Mouse (Mus musculus): ENCODE data around the gene Rptor. TPM values are rescaled to one million over a fixed set of nuclear protein-coding genes. Genes with fewer than 3 reads are reported as not detected.

Gene Rptor
- polyA plus RNA-seq, 1 experiment from 2014 or later = 12.6 TPM

GRCm38 (mm10) chr11:119817362-119817837 lies 214.7 kb downstream of the Rptor start:
- Histone ChIP-seq H3K27me3 (ENCODE audit: control insufficient read depth, insufficient read depth, low read length) (no peaks in the 10 kb centered on the region), H3K4me1 (ENCODE audit: control insufficient read depth, insufficient read depth, low read length) (no peaks in the 10 kb centered on the region), H3K9ac (ENCODE audit: low read length) (no peak overlapping the region), H3K4me3 (ENCODE audit: low read depth, low read length) (no peak overlapping the region), H3K4me2 (ENCODE audit: low read depth) (no peak overlapping the region), H3K36me3 (ENCODE audit: control insufficient read depth, insufficient read depth, low read length) (peaks cover 6% of the 10 kb centered on the region; the same call in 1 of the 2 replicates), H3K27ac (ENCODE audit: low read depth, low read length) (no peak overlapping the region), H3K9me3 (ENCODE audit: control insufficient read depth, low read length) (no peaks in the 10 kb centered on the region)
- no peak for ATAC-seq (ENCODE audit: insufficient read depth, low FRiP score, low TSS enrichment)
- 84% methylated on average over 3 of the region's 3 CpGs for WGBS
- DNase-seq (ENCODE audit: low spot score) = no peak

- no peak overlapping the region for H3K27ac ChIP-seq (ENCODE audit: low read depth, low read length)
- no peak overlapping the region for H3K4me2 ChIP-seq (ENCODE audit: low read depth)
- H3K4me1 ChIP-seq (ENCODE audit: control insufficient read depth, insufficient read depth, low read length) = no peaks in the 10 kb centered on the region
- H3K4me3 ChIP-seq (ENCODE audit: low read depth, low read length) = no peak overlapping the region
- ATAC-seq (ENCODE audit: insufficient read depth, low FRiP score, low TSS enrichment) (no peak), DNase-seq (ENCODE audit: low spot score) (no peak)
- no peaks in the 10 kb centered on the region for H3K27me3 ChIP-seq (ENCODE audit: control insufficient read depth, insufficient read depth, low read length)
- H3K36me3 ChIP-seq (ENCODE audit: control insufficient read depth, insufficient read depth, low read length) = peaks cover 4% of the 10 kb centered on the region; the same call in 1 of the 2 replicates
- WGBS = 66% methylated on average over 3 of the region's 3 CpGs
- no peak overlapping the region for H3K9ac ChIP-seq (ENCODE audit: low read length)
- no peaks in the 10 kb centered on the region for H3K9me3 ChIP-seq (ENCODE audit: control insufficient read depth, low read length)
These were observed 215.2 kb downstream of the Rptor start for GRCm38 (mm10) chr11:119817898-119818297.

- Histone ChIP-seq H3K4me2 (ENCODE audit: low read depth) (no peak overlapping the region), H3K9me3 (ENCODE audit: control insufficient read depth, low read length) (no peaks in the 10 kb centered on the region), H3K4me1 (ENCODE audit: control insufficient read depth, insufficient read depth, low read length) (no peaks in the 10 kb centered on the region), H3K27ac (ENCODE audit: low read depth, low read length) (no peak overlapping the region), H3K4me3 (ENCODE audit: low read depth, low read length) (no peak overlapping the region), H3K36me3 (ENCODE audit: control insufficient read depth, insufficient read depth, low read length) (peaks cover 6% of the 10 kb centered on the region; the same call in 1 of the 2 replicates), H3K27me3 (ENCODE audit: control insufficient read depth, insufficient read depth, low read length) (no peaks in the 10 kb centered on the region), H3K9ac (ENCODE audit: low read length) (no peak overlapping the region)
- 93% methylated on average over 9 of the region's 9 CpGs for WGBS
- DNase-seq (ENCODE audit: low spot score) (no peak), ATAC-seq (ENCODE audit: insufficient read depth, low FRiP score, low TSS enrichment) (no peak)
These were observed 218.8 kb downstream of the Rptor start for GRCm38 (mm10) chr11:119821514-119821913.

- WGBS = 89% methylated on average over 6 of the region's 6 CpGs
- Histone ChIP-seq H3K27ac (ENCODE audit: low read depth, low read length) (no peak overlapping the region), H3K9ac (ENCODE audit: low read length) (no peak overlapping the region), H3K4me3 (ENCODE audit: low read depth, low read length) (no peak overlapping the region), H3K4me1 (ENCODE audit: control insufficient read depth, insufficient read depth, low read length) (no peaks in the 10 kb centered on the region), H3K36me3 (ENCODE audit: control insufficient read depth, insufficient read depth, low read length) (peaks cover 4% of the 10 kb centered on the region), H3K4me2 (ENCODE audit: low read depth) (no peak overlapping the region), H3K27me3 (ENCODE audit: control insufficient read depth, insufficient read depth, low read length) (no peaks in the 10 kb centered on the region), H3K9me3 (ENCODE audit: control insufficient read depth, low read length) (no peaks in the 10 kb centered on the region)
- ATAC-seq (ENCODE audit: insufficient read depth, low FRiP score, low TSS enrichment) (no peak), DNase-seq (ENCODE audit: low spot score) (no peak)
These were observed 221.5 kb downstream of the Rptor start for GRCm38 (mm10) chr11:119824072-119824649.

- H3K36me3 ChIP-seq (ENCODE audit: control insufficient read depth, insufficient read depth, low read length) = peaks cover 4% of the 10 kb centered on the region
- H3K4me1 ChIP-seq (ENCODE audit: control insufficient read depth, insufficient read depth, low read length) = 0 out of 2 replicates have a peak, but pooled peaks cover under 1% of the 10 kb centered on the region
- ATAC-seq (ENCODE audit: insufficient read depth, low FRiP score, low TSS enrichment) (no peak), DNase-seq (ENCODE audit: low spot score) (no peak)
- WGBS = 97% methylated on average over 6 of the region's 6 CpGs
- no peaks in the 10 kb centered on the region for H3K9me3 ChIP-seq (ENCODE audit: control insufficient read depth, low read length)
- no peak overlapping the region for H3K4me3 ChIP-seq (ENCODE audit: low read depth, low read length)
- no peak overlapping the region for H3K27ac ChIP-seq (ENCODE audit: low read depth, low read length)
- no peaks in the 10 kb centered on the region for H3K27me3 ChIP-seq (ENCODE audit: control insufficient read depth, insufficient read depth, low read length)
- H3K4me2 ChIP-seq (ENCODE audit: low read depth) = no peak overlapping the region
- no peak overlapping the region for H3K9ac ChIP-seq (ENCODE audit: low read length)
These were observed 223.1 kb downstream of the Rptor start for GRCm38 (mm10) chr11:119825783-119826182.

- H3K4me3 ChIP-seq (ENCODE audit: low read depth, low read length) = no peak overlapping the region
- H3K27me3 ChIP-seq (ENCODE audit: control insufficient read depth, insufficient read depth, low read length) = no peaks in the 10 kb centered on the region
- H3K27ac ChIP-seq (ENCODE audit: low read depth, low read length) = no peak overlapping the region
- H3K9ac ChIP-seq (ENCODE audit: low read length) = no peak overlapping the region
- H3K4me1 ChIP-seq (ENCODE audit: control insufficient read depth, insufficient read depth, low read length) = 0 out of 2 replicates have a peak, but pooled peaks cover 3% of the 10 kb centered on the region
- DNase-seq (ENCODE audit: low spot score) (no peak), ATAC-seq (ENCODE audit: insufficient read depth, low FRiP score, low TSS enrichment) (no peak)
- whole genome bisulfite sequencing = 90% methylated on average over 4 of the region's 4 CpGs
- no peak overlapping the region for H3K4me2 ChIP-seq (ENCODE audit: low read depth)
- H3K36me3 ChIP-seq (ENCODE audit: control insufficient read depth, insufficient read depth, low read length) = peaks cover 4% of the 10 kb centered on the region
- no peaks in the 10 kb centered on the region for H3K9me3 ChIP-seq (ENCODE audit: control insufficient read depth, low read length)
These were observed 223.5 kb downstream of the Rptor start for GRCm38 (mm10) chr11:119826239-119826638.

GRCm38 (mm10) chr11:119829116-119829515 lies 226.4 kb downstream of the Rptor start:
- Histone ChIP-seq H3K9me3 (ENCODE audit: control insufficient read depth, low read length) (no peaks in the 10 kb centered on the region), H3K4me2 (ENCODE audit: low read depth) (no peak overlapping the region), H3K27ac (ENCODE audit: low read depth, low read length) (no peak overlapping the region), H3K36me3 (ENCODE audit: control insufficient read depth, insufficient read depth, low read length) (peaks cover 2% of the 10 kb centered on the region; the same call in 1 of the 2 replicates), H3K4me1 (ENCODE audit: control insufficient read depth, insufficient read depth, low read length) (peaks cover 10% of the 10 kb centered on the region), H3K4me3 (ENCODE audit: low read depth, low read length) (no peak overlapping the region), H3K27me3 (ENCODE audit: control insufficient read depth, insufficient read depth, low read length) (no peaks in the 10 kb centered on the region), H3K9ac (ENCODE audit: low read length) (no peak overlapping the region)
- WGBS = 92% methylated on average over 3 of the region's 3 CpGs
- no peak for DNase-seq (ENCODE audit: low spot score)
- no peak for ATAC-seq (ENCODE audit: insufficient read depth, low FRiP score, low TSS enrichment)

- H3K4me2 ChIP-seq (ENCODE audit: low read depth) = no peak overlapping the region
- no peak overlapping the region for H3K4me3 ChIP-seq (ENCODE audit: low read depth, low read length)
- DNase-seq (ENCODE audit: low spot score) (peak; percentile 31), ATAC-seq (ENCODE audit: insufficient read depth, low FRiP score, low TSS enrichment) (peak; percentile 76)
- H3K9me3 ChIP-seq (ENCODE audit: control insufficient read depth, low read length) = no peaks in the 10 kb centered on the region
- WGBS = 59% methylated on average over 7 of the region's 7 CpGs
- H3K4me1 ChIP-seq (ENCODE audit: control insufficient read depth, insufficient read depth, low read length) = peaks cover 10% of the 10 kb centered on the region
- H3K27ac ChIP-seq (ENCODE audit: low read depth, low read length) = peak overlapping the region; percentile 10; the same call in 1 of the 2 replicates
- H3K9ac ChIP-seq (ENCODE audit: low read length) = no peak overlapping the region
- H3K36me3 ChIP-seq (ENCODE audit: control insufficient read depth, insufficient read depth, low read length) = no peaks in the 10 kb centered on the region; the same call in 1 of the 2 replicates
- no peaks in the 10 kb centered on the region for H3K27me3 ChIP-seq (ENCODE audit: control insufficient read depth, insufficient read depth, low read length)
These were observed 229.0 kb downstream of the Rptor start for GRCm38 (mm10) chr11:119831682-119832081.

- Histone ChIP-seq H3K27me3 (ENCODE audit: control insufficient read depth, insufficient read depth, low read length) (no peaks in the 10 kb centered on the region), H3K36me3 (ENCODE audit: control insufficient read depth, insufficient read depth, low read length) (no peaks in the 10 kb centered on the region), H3K9ac (ENCODE audit: low read length) (no peak overlapping the region), H3K27ac (ENCODE audit: low read depth, low read length) (no peak overlapping the region), H3K4me1 (ENCODE audit: control insufficient read depth, insufficient read depth, low read length) (peaks cover 10% of the 10 kb centered on the region), H3K4me2 (ENCODE audit: low read depth) (no peak overlapping the region), H3K4me3 (ENCODE audit: low read depth, low read length) (no peak overlapping the region), H3K9me3 (ENCODE audit: control insufficient read depth, low read length) (no peaks in the 10 kb centered on the region)
- no peak for DNase-seq (ENCODE audit: low spot score)
- ATAC-seq (ENCODE audit: insufficient read depth, low FRiP score, low TSS enrichment) = no peak
These were observed 230.6 kb downstream of the Rptor start for GRCm38 (mm10) chr11:119833311-119833710.

All from neural tube, embryonic 11.5 days (tissue).